Mouse (Mus musculus): ENCODE measurements around the gene Hapln2. TPM values are rescaled to one million over a fixed set of nuclear protein-coding genes. Genes with fewer than 3 reads are reported as not detected.

Hapln2 gene
- polyA plus RNA-seq (2015; fragmentation: Nextera tagmentation; extraction: Ambion mirVana), result 0.23 TPM in 1 of 2 replicates, not detected in the other

- H3K4me3 ChIP-seq, result no peak within 1 kb of the TSS
- no peaks in the 10 kb centered on the region for H3K36me3 ChIP-seq
- H3K4me1 ChIP-seq, result peaks cover 14% of the 10 kb centered on the region
- H3K9me3 ChIP-seq, result peaks cover 7% of the 10 kb centered on the region; the same call in 1 of the 2 replicates
- H3K27ac ChIP-seq, result no peak within 1 kb of the TSS
- 53% methylated on average over 5 of the region's 5 CpGs for WGBS
- no peak within 1 kb of the TSS for H3K9ac ChIP-seq
- ATAC-seq (ENCODE audit: low FRiP score, low read depth), result no peak
- H3K4me2 ChIP-seq (replicated peaks), result no peak within 1 kb of the TSS
- peaks cover 89% of the 10 kb centered on the region for H3K27me3 ChIP-seq
Measured at GRCm38 (mm10) chr3:88027434-88028186, at the start of gene Hapln2. Hapln2 (minus strand) TSS chr3:88027583.

DNA sequence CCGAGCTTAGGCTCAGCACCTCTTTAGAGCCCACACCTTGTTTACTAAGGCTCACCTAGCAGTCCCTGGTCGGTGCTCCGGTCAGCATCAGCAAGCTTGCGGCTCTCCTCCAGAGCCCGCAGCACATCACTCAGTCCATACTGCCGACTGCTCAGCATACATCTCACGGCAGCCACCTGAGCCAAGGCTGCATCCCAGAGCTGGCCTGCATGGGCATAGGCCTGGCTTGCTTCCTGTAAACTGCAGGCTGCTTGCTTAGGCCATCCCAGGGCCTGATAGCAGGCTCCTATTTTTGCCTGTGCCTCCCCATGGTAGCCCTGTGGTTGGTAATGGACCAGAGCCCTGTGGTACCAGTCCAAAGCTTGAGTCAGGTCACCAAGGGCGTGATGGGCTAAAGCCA lies 47.4 kb upstream of the Hapln2 start:
- Histone ChIP-seq H3K4me3 (no peak overlapping the region), H3K36me3 (no peaks in the 10 kb centered on the region), H3K9ac (no peak overlapping the region), H3K9me3 (no peaks in the 10 kb centered on the region), H3K4me1 (no peaks in the 10 kb centered on the region), H3K27me3 (peaks cover 8% of the 10 kb centered on the region), H3K27ac (no peak overlapping the region), H3K4me2 (replicated peaks) (no peak overlapping the region)
- 72% methylated on average over 8 of the region's 8 CpGs for WGBS
- no peak for ATAC-seq (ENCODE audit: low FRiP score, low read depth)

DNA sequence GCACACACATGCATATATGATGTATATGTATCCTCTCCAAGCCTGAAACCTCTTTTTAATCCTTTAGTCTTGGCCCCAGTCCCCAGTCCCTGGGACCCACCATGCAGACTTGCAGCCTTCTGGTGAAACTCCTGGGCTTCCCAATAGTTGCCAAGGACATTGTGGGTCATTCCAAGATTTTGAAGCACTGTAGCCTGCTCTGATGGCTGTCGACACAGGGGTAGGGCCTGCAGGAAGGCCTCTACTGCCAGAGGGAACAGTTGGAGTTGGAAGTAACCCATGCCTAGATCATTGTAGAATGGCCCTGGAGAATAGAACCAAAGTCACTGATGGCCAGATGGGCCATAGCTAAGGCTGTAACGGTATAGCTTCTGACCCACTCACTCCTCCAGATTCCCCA lies 47.0 kb upstream of the Hapln2 start:
- no peak for ATAC-seq (ENCODE audit: low FRiP score, low read depth)
- Histone ChIP-seq H3K27me3 (peaks cover 8% of the 10 kb centered on the region), H3K4me2 (replicated peaks) (no peak overlapping the region), H3K9me3 (no peaks in the 10 kb centered on the region), H3K4me3 (no peak overlapping the region), H3K27ac (no peak overlapping the region), H3K36me3 (no peaks in the 10 kb centered on the region), H3K4me1 (no peaks in the 10 kb centered on the region), H3K9ac (no peak overlapping the region)
- WGBS, result 73% methylated on average over 2 of the region's 2 CpGs

- Histone ChIP-seq H3K9me3 (no peaks in the 10 kb centered on the region), H3K9ac (no peak overlapping the region), H3K27ac (no peak overlapping the region), H3K36me3 (no peaks in the 10 kb centered on the region), H3K4me2 (replicated peaks) (no peak overlapping the region), H3K27me3 (peaks cover 8% of the 10 kb centered on the region), H3K4me3 (no peak overlapping the region), H3K4me1 (no peaks in the 10 kb centered on the region)
- 63% methylated on average over 2 of the region's 2 CpGs for WGBS
- ATAC-seq (ENCODE audit: low FRiP score, low read depth), result no peak
Measured at GRCm38 (mm10) chr3:88073631-88074030, 46.2 kb upstream of the Hapln2 start.

DNA sequence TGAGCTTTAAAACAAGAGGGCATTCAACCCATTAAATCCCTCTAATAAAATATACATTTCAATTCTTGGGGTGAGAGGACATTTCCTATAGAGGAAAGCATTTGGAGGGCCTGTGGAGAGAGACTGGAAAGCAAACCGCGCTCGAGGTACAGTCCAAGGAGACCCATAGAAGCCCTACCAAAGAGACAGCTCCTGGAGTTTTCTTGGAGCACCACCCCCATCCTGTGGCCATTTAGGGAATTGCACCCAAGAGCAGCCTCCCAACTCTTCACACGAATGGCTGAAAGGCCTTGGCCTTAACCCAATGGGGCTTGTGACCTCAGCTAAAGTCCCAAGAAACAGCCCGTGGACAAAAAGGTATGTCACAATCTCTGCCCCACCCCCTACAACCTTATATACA lies 44.4 kb upstream of the Hapln2 start:
- H3K36me3 ChIP-seq, result no peaks in the 10 kb centered on the region
- peaks cover 8% of the 10 kb centered on the region for H3K27me3 ChIP-seq
- H3K9ac ChIP-seq, result no peak overlapping the region
- H3K27ac ChIP-seq, result no peak overlapping the region
- no peaks in the 10 kb centered on the region for H3K4me1 ChIP-seq
- ATAC-seq (ENCODE audit: low FRiP score, low read depth), result peak; percentile 44; the same call in 1 of the 2 replicates
- no peak overlapping the region for H3K4me3 ChIP-seq
- H3K9me3 ChIP-seq, result no peaks in the 10 kb centered on the region
- no peak overlapping the region for H3K4me2 ChIP-seq (replicated peaks)
- 0% methylated on average over 5 of the region's 5 CpGs for WGBS

DNA sequence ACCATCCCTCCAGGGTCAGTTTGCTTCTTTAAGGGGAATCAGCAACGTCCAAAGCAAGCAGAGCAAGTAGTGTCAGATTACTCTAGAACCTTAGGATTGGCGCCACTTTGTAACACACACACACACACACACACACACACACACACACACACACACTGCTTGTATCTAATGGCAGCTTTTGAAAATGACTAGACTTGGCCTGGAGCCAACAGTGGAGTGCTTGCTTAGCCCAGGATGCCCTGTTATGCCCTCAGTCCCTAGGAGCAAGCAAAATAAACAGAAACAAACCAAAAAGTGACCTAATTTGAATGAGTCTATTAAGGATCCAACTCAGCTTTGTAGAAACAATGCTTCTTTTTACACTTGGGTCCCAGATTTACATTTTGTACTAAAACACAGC lies 41.0 kb upstream of the Hapln2 start:
- 13% methylated on average over 2 of the region's 2 CpGs for WGBS
- H3K36me3 ChIP-seq, result no peaks in the 10 kb centered on the region
- peaks cover 8% of the 10 kb centered on the region for H3K27me3 ChIP-seq
- no peak overlapping the region for H3K4me3 ChIP-seq
- no peaks in the 10 kb centered on the region for H3K9me3 ChIP-seq
- ATAC-seq (ENCODE audit: low FRiP score, low read depth), result no peak
- no peak overlapping the region for H3K9ac ChIP-seq
- no peak overlapping the region for H3K4me2 ChIP-seq (replicated peaks)
- no peaks in the 10 kb centered on the region for H3K4me1 ChIP-seq
- no peak overlapping the region for H3K27ac ChIP-seq

DNA sequence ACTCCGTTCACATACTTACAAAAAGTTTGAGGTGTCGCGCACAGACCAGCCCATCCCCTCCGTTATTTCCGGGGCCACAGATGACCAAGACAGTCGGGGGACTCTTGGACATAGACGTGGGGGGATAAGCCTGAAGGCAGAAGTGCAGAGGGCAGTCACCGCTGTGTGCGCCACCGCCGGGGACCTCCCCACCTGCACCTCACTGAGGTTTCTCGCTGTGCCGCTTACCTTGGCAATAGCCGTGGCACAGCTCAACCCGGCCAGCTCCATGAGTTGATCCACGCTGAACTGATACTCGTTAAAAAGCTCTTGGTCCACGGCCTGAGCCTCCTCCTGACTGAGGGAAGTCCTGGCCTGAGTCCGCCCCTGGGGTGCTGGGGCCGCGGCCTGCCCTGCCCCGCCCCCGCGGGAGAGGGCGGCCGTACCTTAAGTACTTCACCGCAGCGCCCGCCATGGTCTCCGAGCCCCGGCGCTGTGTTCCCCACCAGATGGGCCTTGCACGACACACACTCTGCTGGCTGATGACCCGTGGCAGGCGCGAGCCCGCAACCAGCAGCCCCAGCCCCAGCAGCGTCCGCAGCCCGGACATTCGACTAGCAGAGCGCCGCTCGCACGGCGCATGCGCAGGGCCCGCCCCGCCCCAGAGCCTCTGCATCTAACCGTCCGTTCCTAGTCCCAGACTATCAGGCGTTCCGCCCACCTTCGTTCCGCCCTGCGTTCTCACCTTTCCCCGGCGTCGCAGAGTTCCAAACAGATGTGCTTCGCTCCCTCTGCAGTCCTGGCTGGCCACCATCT lies 30.7 kb upstream of the Hapln2 start, which contains the start of gene Naxe:
Naxe (minus strand) TSS at position 594 of the 795 bp plus-strand sequence.
- peak; percentile 95 for ATAC-seq (ENCODE audit: low FRiP score, low read depth)
- WGBS, result under 1% methylated on average over 60 of the region's 60 CpGs
- H3K27ac ChIP-seq, result peak within 1 kb of the TSS; percentile 69; the same call in 1 of the 2 replicates
- H3K9me3 ChIP-seq, result no peaks in the 10 kb centered on the region
- H3K4me3 ChIP-seq, result peak within 1 kb of the TSS; percentile 86
- peak within 1 kb of the TSS; percentile 91 for H3K4me2 ChIP-seq (replicated peaks)
- H3K36me3 ChIP-seq, result peaks cover 38% of the 10 kb centered on the region
- H3K27me3 ChIP-seq, result no peaks in the 10 kb centered on the region
- H3K9ac ChIP-seq, result peak within 1 kb of the TSS; percentile 91
- peaks cover 13% of the 10 kb centered on the region for H3K4me1 ChIP-seq

GRCm38 (mm10) chr3:88057030-88057429 lies 29.6 kb upstream of the Hapln2 start:
- Histone ChIP-seq H3K9ac (peak overlapping the region; percentile 91; the same call in 1 of the 2 replicates), H3K4me1 (peaks cover 13% of the 10 kb centered on the region), H3K27me3 (no peaks in the 10 kb centered on the region), H3K9me3 (no peaks in the 10 kb centered on the region), H3K4me2 (replicated peaks) (peak overlapping the region; percentile 91), H3K4me3 (peak overlapping the region; percentile 86), H3K36me3 (peaks cover 49% of the 10 kb centered on the region), H3K27ac (no peak overlapping the region)
- ATAC-seq (ENCODE audit: low FRiP score, low read depth), result no peak
- 86% methylated on average over 6 of the region's 6 CpGs for WGBS

- H3K9ac ChIP-seq, result no peak overlapping the region
- no peak overlapping the region for H3K27ac ChIP-seq
- H3K27me3 ChIP-seq, result no peaks in the 10 kb centered on the region
- 82% methylated on average over 3 of the region's 3 CpGs for WGBS
- H3K9me3 ChIP-seq, result no peaks in the 10 kb centered on the region
- H3K4me2 ChIP-seq (replicated peaks), result no peak overlapping the region
- no peak overlapping the region for H3K4me3 ChIP-seq
- no peaks in the 10 kb centered on the region for H3K4me1 ChIP-seq
- H3K36me3 ChIP-seq, result peaks cover 44% of the 10 kb centered on the region
- ATAC-seq (ENCODE audit: low FRiP score, low read depth), result no peak
Measured at GRCm38 (mm10) chr3:88049532-88049931, 22.1 kb upstream of the Hapln2 start.

- ATAC-seq (ENCODE audit: low FRiP score, low read depth), result peak; percentile 92
- 10% methylated on average over 36 of the region's 36 CpGs for WGBS
- Histone ChIP-seq H3K4me2 (replicated peaks) (peak within 1 kb of the TSS; percentile 72), H3K36me3 (no peaks in the 10 kb centered on the region), H3K9ac (peak within 1 kb of the TSS; percentile 74), H3K4me1 (peaks cover 5% of the 10 kb centered on the region), H3K4me3 (peak within 1 kb of the TSS; percentile 80), H3K9me3 (no peaks in the 10 kb centered on the region), H3K27ac (no peak within 1 kb of the TSS), H3K27me3 (peaks cover 13% of the 10 kb centered on the region)
Measured at GRCm38 (mm10) chr3:88042661-88043421, 15.5 kb upstream of the Hapln2 start, which contains the start of gene Gpatch4. Gpatch4 (plus strand) TSS chr3:88043108.

GRCm38 (mm10) chr3:88035561-88036293 lies 8.3 kb upstream of the Hapln2 start:
- WGBS, result 72% methylated on average over 1 of the region's 1 CpGs
- Histone ChIP-seq H3K4me2 (replicated peaks) (no peak overlapping the region), H3K36me3 (no peaks in the 10 kb centered on the region), H3K4me3 (no peak overlapping the region), H3K9me3 (no peaks in the 10 kb centered on the region), H3K27ac (no peak overlapping the region), H3K4me1 (no peaks in the 10 kb centered on the region), H3K9ac (no peak overlapping the region), H3K27me3 (peaks cover 68% of the 10 kb centered on the region)
- no peak for ATAC-seq (ENCODE audit: low FRiP score, low read depth)
